Mouse (Mus musculus) heart, postnatal 0 days (tissue): ENCODE measurements around the gene Abcc4. TPM values are rescaled to one million over a fixed set of nuclear protein-coding genes. Genes with fewer than 3 reads are reported as not detected.
A peak's percentile ranks its signal among the peaks of the same experiment; 100 is the strongest.

Experiments
- ATAC-seq: fragments of 200-750 bp; cut with Nextera tagmentation; 2 replicates; pipeline ENCODE4 v1.8.0; 2017; ENCODE audit warnings: low read depth, moderate number of reproducible peaks, moderate library complexity; ENCODE audit not compliant: insufficient read depth
- DNase-seq: peaks from one replicate; pipeline ENCODE4 v3.0.0-alpha.2; 2016; ENCODE audit warnings: low spot score
- H3K27ac ChIP-seq: fragments of 300-500 bp; sonication (generic); 2 replicates; pipeline ENCODE4 v1.5.1; 2014; ENCODE audit warnings: low read depth, mild to moderate bottlenecking
- H3K27me3 ChIP-seq: fragments of 300-500 bp; sonication (generic); 2 replicates; pipeline ENCODE4 v1.6.1; 2014; ENCODE audit warnings: low read length, mixed read lengths; ENCODE audit not compliant: control insufficient read depth, insufficient read depth
- H3K36me3 ChIP-seq: fragments of 300-500 bp; sonication (generic); replicated peaks from 2 replicates; pipeline ENCODE4 v1.6.1; 2014; ENCODE audit warnings: low read length, mixed read lengths; ENCODE audit not compliant: control insufficient read depth, insufficient read depth
- H3K4me1 ChIP-seq: fragments of 300-500 bp; sonication (generic); 2 replicates; pipeline ENCODE4 v1.6.1; 2014; ENCODE audit warnings: antibody characterized with exemption; ENCODE audit not compliant: control insufficient read depth, insufficient read depth
- H3K4me2 ChIP-seq: fragments of 300-500 bp; sonication (generic); 2 replicates; pipeline ENCODE4 v1.6.1; 2014; ENCODE audit warnings: low read depth, mild to moderate bottlenecking, low read length, moderate library complexity
- H3K4me3 ChIP-seq: fragments of 300-500 bp; sonication (generic); 2 replicates; pipeline ENCODE4 v1.5.1; 2014; ENCODE audit warnings: low read depth, low read length
- H3K9ac ChIP-seq: fragments of 300-500 bp; sonication (generic); replicated peaks from 2 replicates; pipeline ENCODE4 v1.6.1; 2014; ENCODE audit warnings: low read depth, low read length, mixed read lengths
- H3K9me3 ChIP-seq: fragments of 300-500 bp; sonication (generic); replicated peaks from 2 replicates; pipeline ENCODE4 v1.6.1; 2016; ENCODE audit warnings: low read length; ENCODE audit not compliant: control insufficient read depth
- CTCF ChIP-seq: IDR thresholded peaks from 2 replicates; pipeline ENCODE4 v1.5.1; 2016; ENCODE audit warnings: antibody characterized with exemption, control low read depth, low read depth
- EP300 ChIP-seq: IDR thresholded peaks from 2 replicates; pipeline ENCODE4 v1.6.1; 2016; ENCODE audit warnings: antibody characterized with exemption, low read depth
- WGBS: fragments of 180-500 bp; shearing (Covaris S2); extraction: QIAGEN DNeasy Blood & Tissue Kit; methylation state at CpG from one replicate; pipeline ENCODE4 v1.1.7; 2014; 5-methylcytosine and 5-hydroxymethylcytosine counted together
- polyA plus RNA-seq: library from polyadenylated mRNA; unstranded; fragments of >200 nt; fragmentation: Nextera tagmentation; extraction: Ambion mirVana; gene quantifications from 2 replicates; pipeline ENCODE4 v1.2.1, GENCODE M21; 2015
- total RNA-seq: library from RNA; depleted of rRNA; stranded (reverse); fragments of >200 nt; gene quantifications from 2 replicates; pipeline ENCODE4 v1.2.3, GENCODE M21; 2014; ENCODE audit warnings: low replicate concordance

Abcc4 gene
- total and polyA plus RNA-seq, 2 experiments from 2014 or later: 0.83 to 2.0 TPM

DNA sequence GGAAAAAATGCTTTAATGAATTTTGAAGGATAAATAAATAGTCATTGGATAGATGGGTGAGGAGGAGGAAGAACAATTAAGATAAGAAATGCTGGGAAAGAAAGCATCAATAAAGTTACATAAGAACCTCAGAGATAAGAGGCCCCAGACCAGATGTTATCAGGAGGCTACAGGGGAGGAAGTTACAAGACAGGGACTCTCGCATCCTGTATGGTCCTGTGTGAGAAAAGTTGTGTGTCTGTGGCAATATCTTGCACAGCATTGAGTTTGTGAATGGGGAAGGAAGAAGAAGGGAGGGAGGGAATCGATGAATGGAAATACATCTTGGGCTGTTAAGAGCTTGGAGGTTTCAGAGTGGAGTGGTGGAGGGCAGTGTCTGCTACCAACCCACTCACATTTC lies 240.7 kb downstream of the Abcc4 start:
- H3K36me3 ChIP-seq: no peaks in the 10 kb centered on the region
- no peak for TF ChIP-seq EP300
- no peak for TF ChIP-seq CTCF
- WGBS: 51% methylated on average over 2 of the region's 2 CpGs

DNA sequence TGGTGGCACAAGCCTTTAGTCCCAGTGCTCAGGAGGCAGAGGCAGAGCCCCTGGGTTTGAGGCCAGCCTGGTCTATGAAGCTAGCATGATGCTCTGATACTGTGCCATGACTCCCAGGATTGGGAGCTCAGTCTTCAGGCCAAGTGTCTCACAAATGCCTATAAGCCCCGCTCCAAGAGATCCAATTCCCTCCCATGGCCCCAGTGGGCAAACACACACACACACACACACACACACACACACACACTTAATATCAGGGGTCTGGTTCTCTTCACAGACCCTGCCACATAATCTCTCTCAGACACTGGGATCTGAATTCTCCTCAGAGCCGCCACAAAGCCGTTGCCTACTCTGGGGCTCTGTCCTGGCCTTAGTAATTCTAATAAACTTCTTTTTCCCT lies 241.6 kb downstream of the Abcc4 start:
- Histone ChIP-seq H3K9ac (no peak overlapping the region), H3K36me3 (no peaks in the 10 kb centered on the region), H3K4me3 (no peak overlapping the region), H3K27me3 (no peaks in the 10 kb centered on the region), H3K9me3 (no peaks in the 10 kb centered on the region), H3K27ac (no peak overlapping the region), H3K4me1 (no peaks in the 10 kb centered on the region), H3K4me2 (no peak overlapping the region)
- DNase-seq (no peak), ATAC-seq (no peak)
- WGBS: 79% methylated on average over 3 of the region's 3 CpGs
- TF ChIP-seq EP300 (no peak), CTCF (no peak)

More for the DNA sequence above, 240.7 kb downstream of the Abcc4 start:
- DNase-seq: no peak
- no peak overlapping the region for H3K27ac ChIP-seq
- no peaks in the 10 kb centered on the region for H3K4me1 ChIP-seq
- no peak for ATAC-seq
- H3K4me2 ChIP-seq: no peak overlapping the region
- H3K27me3 ChIP-seq: no peaks in the 10 kb centered on the region
- no peak overlapping the region for H3K4me3 ChIP-seq
- H3K9me3 ChIP-seq: no peaks in the 10 kb centered on the region
- H3K9ac ChIP-seq: no peak overlapping the region

DNA sequence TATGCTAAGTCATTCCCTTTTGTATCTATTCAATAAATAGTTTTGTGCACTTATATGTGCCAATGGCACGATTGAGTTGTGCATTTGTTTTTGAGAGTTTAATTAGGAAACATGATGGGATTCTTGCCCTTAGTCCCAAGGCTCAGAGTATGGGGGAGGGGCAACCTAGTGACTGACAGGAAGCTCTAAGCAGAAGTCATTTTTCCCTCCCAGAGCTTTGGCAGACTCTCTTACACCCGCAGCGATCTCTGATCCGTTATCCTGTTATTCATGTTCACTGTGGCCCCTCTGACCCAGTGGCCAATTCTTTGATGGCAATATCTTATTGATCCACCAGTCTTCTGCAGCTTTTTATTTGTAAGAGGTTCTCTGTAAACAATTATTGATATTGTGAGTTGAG lies 253.4 kb downstream of the Abcc4 start:
- no peak for DNase-seq
- H3K27ac ChIP-seq: no peak overlapping the region
- WGBS: 48% methylated on average over 4 of the region's 4 CpGs

DNA sequence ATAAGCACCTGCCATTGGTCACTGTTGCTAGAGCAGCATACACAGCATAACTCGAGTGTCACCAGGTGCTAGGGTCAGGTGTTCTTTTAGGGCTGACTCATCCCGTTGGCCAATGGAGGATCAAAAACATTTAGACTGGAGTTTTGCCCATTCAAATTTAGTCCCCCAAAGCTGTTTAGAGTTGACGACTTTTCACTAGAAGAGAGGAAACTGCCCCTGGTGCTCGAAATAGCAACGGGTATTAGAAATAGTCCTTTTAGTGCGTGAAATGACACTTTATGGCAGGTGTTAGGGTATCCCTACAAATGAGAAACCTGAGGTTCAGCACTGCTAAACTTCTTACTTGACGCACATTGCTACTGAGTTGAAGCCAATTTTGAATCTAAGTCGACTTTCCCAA lies 265.9 kb downstream of the Abcc4 start:
- ATAC-seq (no peak), DNase-seq (no peak)
- Histone ChIP-seq H3K4me1 (peaks cover 13% of the 10 kb centered on the region; the same call in 1 of the 2 replicates), H3K4me2 (no peak overlapping the region), H3K27me3 (peaks cover 61% of the 10 kb centered on the region), H3K36me3 (no peaks in the 10 kb centered on the region), H3K9ac (no peak overlapping the region), H3K4me3 (no peak overlapping the region), H3K9me3 (no peaks in the 10 kb centered on the region), H3K27ac (no peak overlapping the region)
- no peak for TF ChIP-seq EP300
- TF ChIP-seq CTCF: no peak
- WGBS: 68% methylated on average over 8 of the region's 8 CpGs

More for the DNA sequence above, 253.4 kb downstream of the Abcc4 start:
- no peaks in the 10 kb centered on the region for H3K27me3 ChIP-seq
- no peak overlapping the region for H3K4me2 ChIP-seq
- no peaks in the 10 kb centered on the region for H3K9me3 ChIP-seq
- TF ChIP-seq CTCF (no peak), EP300 (no peak)
- H3K4me1 ChIP-seq: no peaks in the 10 kb centered on the region
- H3K9ac ChIP-seq: no peak overlapping the region
- no peak overlapping the region for H3K4me3 ChIP-seq
- ATAC-seq: no peak
- H3K36me3 ChIP-seq: no peaks in the 10 kb centered on the region

DNA sequence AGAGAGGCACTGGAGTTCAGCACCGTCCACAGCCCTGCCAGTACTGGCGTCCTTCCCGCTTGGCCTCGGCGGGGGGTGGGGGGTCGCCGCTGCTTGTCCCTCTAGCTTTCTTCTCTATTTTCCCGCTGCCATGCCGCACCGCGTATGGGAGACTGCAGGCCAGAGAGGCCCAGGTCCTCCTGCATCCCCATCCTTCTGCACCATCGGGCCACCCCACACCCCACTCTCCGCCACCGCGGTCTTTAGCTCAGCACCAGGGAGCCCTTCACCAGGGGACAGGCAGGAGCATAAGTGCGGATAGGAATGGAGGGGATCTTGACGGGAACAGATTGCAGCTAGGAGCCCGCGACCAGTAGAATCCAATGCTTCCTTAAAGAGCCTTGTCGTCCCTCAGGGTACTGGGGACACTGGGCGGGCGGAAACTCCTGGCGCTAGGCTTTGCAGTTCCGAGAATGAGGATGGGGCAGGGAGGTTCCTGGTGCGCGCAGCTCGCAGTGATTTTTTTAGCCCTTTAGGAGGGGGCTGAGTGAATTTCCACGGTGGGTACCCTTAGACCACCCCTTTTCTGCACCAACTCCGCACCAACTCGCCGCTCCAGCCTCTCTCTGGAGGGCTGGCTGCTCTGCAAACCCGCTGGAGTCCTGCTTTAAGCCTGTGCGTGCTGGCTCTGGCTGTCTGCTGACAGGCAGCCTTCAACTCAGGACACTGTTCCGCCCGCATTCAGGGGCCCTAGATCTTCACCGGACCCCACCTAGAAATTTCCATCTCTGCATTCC lies 268.7 kb downstream of the Abcc4 start:
- no peaks in the 10 kb centered on the region for H3K36me3 ChIP-seq
- no peaks in the 10 kb centered on the region for H3K9me3 ChIP-seq
- DNase-seq (no peak), ATAC-seq (peak; percentile 49)
- peak overlapping the region; percentile 69 for H3K4me2 ChIP-seq
- H3K27ac ChIP-seq: no peak overlapping the region
- peaks cover 74% of the 10 kb centered on the region for H3K27me3 ChIP-seq
- peak overlapping the region; percentile 53 for H3K4me3 ChIP-seq
- no peak overlapping the region for H3K9ac ChIP-seq
- H3K4me1 ChIP-seq: peaks cover 13% of the 10 kb centered on the region; the same call in 1 of the 2 replicates
- no peak for TF ChIP-seq CTCF
- TF ChIP-seq EP300: no peak
- under 1% methylated on average over 36 of the region's 36 CpGs for WGBS
